Mouse (Mus musculus) neural tube, embryonic 14.5 days (tissue): ENCODE measurements around the gene Rbm5. TPM values are rescaled to one million over a fixed set of nuclear protein-coding genes. Genes with fewer than 3 reads are reported as not detected.

Source experiments
- ATAC-seq: fragments of 200-750 bp; cut with Nextera tagmentation; 2 replicates; pipeline ENCODE4 v1.8.0; 2017; ENCODE audit warnings: low read depth, mild to moderate bottlenecking, moderate TSS enrichment, moderate library complexity
- H3K27ac ChIP-seq: fragments of 300-500 bp; sonication (generic); 2 replicates; pipeline ENCODE4 v1.5.1; 2014; ENCODE audit warnings: low read depth, mild to moderate bottlenecking, control low read depth, low read length, moderate library complexity, mixed read lengths
- H3K27me3 ChIP-seq: fragments of 300-500 bp; sonication (generic); 2 replicates; pipeline ENCODE4 v1.6.1; 2014; ENCODE audit warnings: low read length; ENCODE audit not compliant: control insufficient read depth, insufficient read depth
- H3K36me3 ChIP-seq: fragments of 300-500 bp; sonication (generic); 2 replicates; pipeline ENCODE4 v1.6.1; 2014; ENCODE audit warnings: low read length, mixed read lengths; ENCODE audit not compliant: control insufficient read depth, insufficient read depth
- H3K4me1 ChIP-seq: fragments of 300-500 bp; sonication (generic); 2 replicates; pipeline ENCODE4 v1.6.1; 2014; ENCODE audit warnings: low read length; ENCODE audit not compliant: control insufficient read depth, insufficient read depth
- H3K4me2 ChIP-seq: fragments of 300-500 bp; sonication (generic); 2 replicates; pipeline ENCODE4 v1.6.1; 2014; ENCODE audit warnings: mild to moderate bottlenecking, low read depth, low read length, control low read depth
- H3K4me3 ChIP-seq: fragments of 300-500 bp; sonication (generic); 2 replicates; pipeline ENCODE4 v1.5.1; 2014; ENCODE audit warnings: low read depth, low read length, control low read depth, mixed read lengths
- H3K9ac ChIP-seq: fragments of 300-500 bp; sonication (generic); replicated peaks from 2 replicates; pipeline ENCODE4 v1.6.1; 2014; ENCODE audit warnings: low read depth, mild to moderate bottlenecking, control low read depth, low read length, mixed read lengths
- H3K9me3 ChIP-seq: fragments of 300-500 bp; sonication (generic); 2 replicates; pipeline ENCODE4 v1.6.1; 2016; ENCODE audit warnings: low read length; ENCODE audit not compliant: control insufficient read depth
- WGBS: fragments of 180-500 bp; shearing (Covaris S2); extraction: QIAGEN DNeasy Blood & Tissue Kit; methylation state at CpG from one replicate; pipeline ENCODE4 v1.1.7; 2014; 5-methylcytosine and 5-hydroxymethylcytosine counted together
- polyA plus RNA-seq: library from polyadenylated mRNA; unstranded; fragments of >200 nt; fragmentation: Nextera tagmentation; extraction: Ambion mirVana; gene quantifications from 2 replicates; pipeline ENCODE4 v1.2.1, GENCODE M21; 2014

Rbm5 gene
- polyA plus RNA-seq, 1 experiment from 2014 or later = 237 TPM

GRCm38 (mm10) chr9:107738020-107738840, 32.6 kb downstream of the Rbm5 start:
- no peak overlapping the region for H3K4me3 ChIP-seq
- peaks cover 20% of the 10 kb centered on the region for H3K4me1 ChIP-seq
- no peaks in the 10 kb centered on the region for H3K27me3 ChIP-seq
- H3K4me2 ChIP-seq = no peak overlapping the region
- H3K9ac ChIP-seq = no peak overlapping the region
- ATAC-seq = peak; percentile 74
- peak overlapping the region; percentile 12; the same call in 1 of the 2 replicates for H3K27ac ChIP-seq
- no peaks in the 10 kb centered on the region for H3K9me3 ChIP-seq
- H3K36me3 ChIP-seq = peaks cover 46% of the 10 kb centered on the region
- WGBS = 19% methylated on average over 7 of the region's 7 CpGs

- peak overlapping the region; percentile 31 for H3K4me2 ChIP-seq
- no peak overlapping the region for H3K4me3 ChIP-seq
- H3K27me3 ChIP-seq = no peaks in the 10 kb centered on the region
- peak overlapping the region; percentile 44; the same call in 1 of the 2 replicates for H3K27ac ChIP-seq
- H3K36me3 ChIP-seq = peaks cover 25% of the 10 kb centered on the region
- no peak for ATAC-seq
- 2% methylated on average over 7 of the region's 7 CpGs for WGBS
- H3K9me3 ChIP-seq = no peaks in the 10 kb centered on the region
- peaks cover 20% of the 10 kb centered on the region for H3K4me1 ChIP-seq
- H3K9ac ChIP-seq = peak overlapping the region; percentile 37; the same call in 1 of the 2 replicates
Observed at GRCm38 (mm10) chr9:107736185-107736485, 34.7 kb downstream of the Rbm5 start.

GRCm38 (mm10) chr9:107735356-107736184, 35.2 kb downstream of the Rbm5 start:
- peak overlapping the region; percentile 55 for H3K27ac ChIP-seq
- ATAC-seq = no peak
- H3K9me3 ChIP-seq = no peaks in the 10 kb centered on the region
- WGBS = 3% methylated on average over 17 of the region's 17 CpGs
- peaks cover 21% of the 10 kb centered on the region for H3K4me1 ChIP-seq
- no peak overlapping the region for H3K4me3 ChIP-seq
- H3K4me2 ChIP-seq = peak overlapping the region; percentile 31; the same call in 1 of the 2 replicates
- peaks cover 20% of the 10 kb centered on the region for H3K36me3 ChIP-seq
- H3K9ac ChIP-seq = peak overlapping the region; percentile 37
- no peaks in the 10 kb centered on the region for H3K27me3 ChIP-seq

GRCm38 (mm10) chr9:107734567-107734971, 36.2 kb downstream of the Rbm5 start:
- Histone ChIP-seq H3K4me3 (no peak overlapping the region), H3K36me3 (peaks cover 10% of the 10 kb centered on the region), H3K9ac (no peak overlapping the region), H3K4me2 (no peak overlapping the region), H3K27me3 (no peaks in the 10 kb centered on the region), H3K4me1 (peaks cover 30% of the 10 kb centered on the region), H3K9me3 (no peaks in the 10 kb centered on the region), H3K27ac (0 out of 2 replicates have a peak overlapping the region, but pooled peaks have one; percentile 10)
- ATAC-seq = no peak
- WGBS = 24% methylated on average over 7 of the region's 7 CpGs

DNA sequence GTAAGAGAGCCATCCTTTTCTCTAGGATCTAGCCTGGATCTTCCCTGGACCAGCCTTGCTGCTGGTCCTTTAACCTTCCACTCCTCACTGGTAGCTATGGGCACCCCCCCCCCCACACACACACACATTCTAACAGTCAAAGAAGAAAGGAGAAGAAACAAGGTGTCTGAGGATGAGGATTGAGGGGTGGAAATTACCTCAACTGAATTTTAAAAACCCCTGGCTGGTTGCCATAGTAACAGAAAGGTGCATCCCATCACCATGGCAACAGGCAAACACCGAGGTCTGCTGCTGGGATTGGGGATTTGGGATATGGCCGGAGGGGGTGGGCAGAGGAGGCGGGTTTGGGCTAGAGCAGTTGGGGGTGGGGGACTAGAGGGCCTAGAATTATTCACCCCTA, 41.1 kb downstream of the Rbm5 start:
- Histone ChIP-seq H3K27me3 (no peaks in the 10 kb centered on the region), H3K4me1 (peaks cover 20% of the 10 kb centered on the region), H3K9ac (no peak overlapping the region), H3K4me3 (no peak overlapping the region), H3K36me3 (no peaks in the 10 kb centered on the region), H3K4me2 (no peak overlapping the region), H3K9me3 (no peaks in the 10 kb centered on the region), H3K27ac (peak overlapping the region; percentile 28; the same call in 1 of the 2 replicates)
- no peak for ATAC-seq
- 14% methylated on average over 3 of the region's 3 CpGs for WGBS

DNA sequence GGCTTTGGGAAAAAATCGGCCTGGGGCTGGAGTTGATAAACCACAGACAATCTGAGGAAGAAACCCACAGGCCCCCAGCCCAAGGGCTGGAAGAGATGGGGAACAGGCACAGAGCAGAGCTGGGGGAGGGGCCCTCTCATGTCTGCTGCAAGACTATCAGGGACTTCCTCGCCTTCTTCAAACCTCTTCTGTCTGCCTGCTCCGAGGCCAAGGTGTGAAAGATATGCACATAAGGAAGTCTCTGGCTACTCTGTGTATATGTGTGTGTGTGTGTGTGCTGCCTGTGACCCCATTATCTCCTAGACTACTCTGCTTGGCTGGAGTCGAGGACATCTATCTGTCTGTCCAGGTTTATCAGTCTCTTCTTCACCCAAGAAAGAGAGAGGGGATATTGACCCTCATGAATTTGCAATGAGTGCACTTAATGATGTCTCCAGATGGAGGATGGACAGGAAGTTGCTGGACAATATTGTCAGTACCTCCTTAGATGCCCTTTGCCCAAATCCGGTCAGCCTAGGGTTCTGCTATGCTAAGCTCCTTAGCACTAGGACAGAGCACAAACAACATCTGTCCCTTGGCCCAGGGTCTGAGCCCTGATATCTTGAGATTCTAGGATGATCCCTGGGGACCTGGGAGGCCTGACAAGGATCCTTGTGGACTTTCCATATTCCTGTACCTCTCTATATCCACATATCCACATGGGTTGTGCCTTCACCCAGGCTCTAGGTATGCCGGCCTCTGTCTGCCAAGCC, 41.7 kb downstream of the Rbm5 start:
- no peak overlapping the region for H3K9ac ChIP-seq
- H3K4me2 ChIP-seq = no peak overlapping the region
- H3K36me3 ChIP-seq = no peaks in the 10 kb centered on the region
- no peak overlapping the region for H3K4me3 ChIP-seq
- H3K4me1 ChIP-seq = peaks cover 24% of the 10 kb centered on the region
- WGBS = 73% methylated on average over 6 of the region's 6 CpGs
- ATAC-seq = no peak
- no peaks in the 10 kb centered on the region for H3K9me3 ChIP-seq
- no peaks in the 10 kb centered on the region for H3K27me3 ChIP-seq
- H3K27ac ChIP-seq = peak overlapping the region; percentile 28; the same call in 1 of the 2 replicates

GRCm38 (mm10) chr9:107727041-107727440, 43.8 kb downstream of the Rbm5 start:
- Histone ChIP-seq H3K4me1 (peaks cover 37% of the 10 kb centered on the region), H3K4me3 (no peak overlapping the region), H3K27me3 (no peaks in the 10 kb centered on the region), H3K9ac (no peak overlapping the region), H3K4me2 (no peak overlapping the region), H3K9me3 (no peaks in the 10 kb centered on the region), H3K27ac (no peak overlapping the region), H3K36me3 (no peaks in the 10 kb centered on the region)
- no peak for ATAC-seq
- WGBS = 41% methylated on average over 3 of the region's 3 CpGs

DNA sequence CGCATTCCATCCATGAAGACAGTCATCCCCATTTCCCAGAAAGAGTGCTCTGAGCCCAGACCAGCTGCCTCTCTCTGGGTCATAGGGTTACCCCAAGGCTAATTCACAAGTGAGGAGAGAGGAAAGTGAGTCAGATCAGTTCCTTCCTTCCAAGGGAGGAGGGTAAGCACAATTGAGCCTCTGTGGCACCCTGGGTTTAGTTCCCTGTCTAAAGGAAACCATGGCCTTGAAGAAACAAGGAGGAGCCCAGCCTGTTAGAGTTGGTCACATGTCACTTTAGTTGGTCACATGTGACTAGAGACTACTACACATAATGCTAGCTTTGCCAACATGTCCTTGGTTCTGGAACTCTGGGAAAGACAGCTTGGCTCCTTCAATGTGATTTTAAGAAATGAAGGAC, 46.0 kb downstream of the Rbm5 start:
- Histone ChIP-seq H3K27ac (no peak overlapping the region), H3K9me3 (no peaks in the 10 kb centered on the region), H3K4me1 (peaks cover 29% of the 10 kb centered on the region), H3K4me2 (no peak overlapping the region), H3K4me3 (no peak overlapping the region), H3K27me3 (no peaks in the 10 kb centered on the region), H3K36me3 (no peaks in the 10 kb centered on the region), H3K9ac (no peak overlapping the region)
- WGBS = 88% methylated on average over 1 of the region's 1 CpGs
- ATAC-seq = no peak
